ENCODE assay signal across 8 mouse cellular contexts in the genomic region with DNA sequence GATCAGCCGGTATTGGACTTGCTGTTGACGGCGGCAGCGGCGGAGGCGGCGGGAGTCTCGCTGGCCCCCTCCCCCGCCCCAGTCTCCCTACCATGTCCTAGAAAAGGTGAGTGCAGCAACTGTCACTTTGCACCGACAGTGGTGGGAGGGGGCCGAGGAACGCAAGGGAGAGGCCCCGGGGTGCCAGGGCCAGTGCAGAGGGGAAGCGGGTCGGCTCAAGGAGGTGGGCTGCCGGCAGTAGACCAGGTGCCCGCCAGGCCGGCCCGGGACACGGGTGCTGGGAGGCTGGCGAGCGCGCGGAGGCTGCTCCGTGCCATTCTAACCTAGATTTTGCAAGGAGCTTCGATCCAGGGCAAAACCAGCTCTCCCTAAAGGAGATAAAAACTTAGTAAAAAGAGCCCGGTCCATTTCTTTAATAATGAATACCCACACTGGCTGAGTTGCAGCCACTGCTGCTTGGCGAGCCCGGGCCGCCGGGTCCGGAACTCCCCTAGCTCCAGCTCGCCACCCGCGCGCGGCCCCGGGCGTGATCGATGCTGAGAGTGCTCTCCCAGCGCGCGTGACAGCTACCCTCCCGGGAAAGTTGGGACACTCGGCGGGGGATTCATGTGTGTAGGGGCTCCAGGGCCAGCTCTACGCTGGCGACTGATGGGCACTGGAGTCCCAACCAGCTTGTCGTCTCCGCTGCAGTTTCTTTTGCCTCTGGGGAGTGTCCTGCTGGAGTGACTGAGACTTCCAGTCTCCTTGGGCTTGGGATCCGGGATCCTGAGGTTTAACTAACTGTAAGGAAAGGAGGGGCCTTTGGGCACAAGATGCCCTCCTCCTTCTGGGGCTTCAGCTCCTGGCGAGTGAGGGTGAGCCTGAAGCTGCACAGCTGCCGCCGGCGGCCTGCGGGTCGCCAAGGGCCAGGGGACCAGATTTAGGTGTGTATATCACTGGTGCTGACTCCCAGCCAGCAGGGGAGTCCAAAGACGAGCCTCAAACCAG. TPM values are rescaled to one million over a fixed set of nuclear protein-coding genes. Genes with fewer than 3 reads are reported as not detected.
DNase-seq lines count a peak whose midpoint lies in the region; ATAC-seq lines count a peak whose summit lies in the region.

No protein-coding gene starts in this region.

- H3K36me3 ChIP-seq in forebrain, embryonic 13.5 days (ENCODE audit: poor library complexity, severe bottlenecking), result no peaks in the 10 kb centered on the region
- H3K36me3 ChIP-seq in liver, embryonic 15.5 days (replicated peaks), result no peaks in the 10 kb centered on the region

- intact Hi-C loops in heart, postnatal 10 days (cut with DNase I), result loop anchor here (2.0 to 10.0 kb wide), 2 partner anchors 72 to 324 kb away; no protein-coding TSS in a partner anchor

- WGBS in forebrain, embryonic 13.5 days, result under 1% methylated on average over 58 of the region's 58 CpGs
- under 1% methylated on average over 58 of the region's 58 CpGs for WGBS in liver, embryonic 15.5 days (ENCODE audit: insufficient replicate concordance)

- peak overlapping the region; percentile 68 for H3K9ac ChIP-seq in forebrain, embryonic 13.5 days
- H3K9ac ChIP-seq in liver, embryonic 15.5 days, result no peak overlapping the region

- peaks cover 27% of the 10 kb centered on the region for H3K4me1 ChIP-seq in forebrain, embryonic 13.5 days
- 0 out of 2 replicates have a peak, but pooled peaks cover 3% of the 10 kb centered on the region for H3K4me1 ChIP-seq in liver, embryonic 15.5 days (replicated peaks)

- H3K4me2 ChIP-seq in forebrain, embryonic 13.5 days, result peak overlapping the region; percentile 100
- peak overlapping the region; percentile 74 for H3K4me2 ChIP-seq in liver, embryonic 15.5 days

- peak; percentile 32 for DNase-seq in ES-CJ7 (ENCODE audit: low read depth, low spot score)
- DNase-seq in brain, adult 2 months (ENCODE audit: low read depth, low spot score), result peak; percentile 62
- DNase-seq in heart, postnatal 10 days, result peak; percentile 64 to 71
- peak; percentile 31 to 77 for DNase-seq in kidney, postnatal 36 days
- DNase-seq in retina, adult 2 months (ENCODE audit: low read depth, low spot score), result peak; percentile 33

- no peak overlapping the region for H3K27ac ChIP-seq in forebrain, embryonic 13.5 days
- no peak overlapping the region for H3K27ac ChIP-seq in liver, embryonic 15.5 days (replicated peaks)

- H3K4me3 ChIP-seq in forebrain, embryonic 13.5 days, result peak overlapping the region; percentile 72
- H3K4me3 ChIP-seq in liver, embryonic 15.5 days (replicated peaks), result peak overlapping the region; percentile 61

- no peaks in the 10 kb centered on the region for H3K9me3 ChIP-seq in forebrain, embryonic 13.5 days (replicated peaks)
- H3K9me3 ChIP-seq in liver, embryonic 15.5 days (replicated peaks), result no peaks in the 10 kb centered on the region

- peaks cover 61% of the 10 kb centered on the region for H3K27me3 ChIP-seq in forebrain, embryonic 13.5 days
- H3K27me3 ChIP-seq in liver, embryonic 15.5 days, result peaks cover 57% of the 10 kb centered on the region

- no peak for ATAC-seq in forebrain, embryonic 13.5 days
- no peak for ATAC-seq in liver, embryonic 15.5 days (ENCODE audit: insufficient read depth)
- no peak for ATAC-seq in erythroid progenitor cell, adult 5-6 weeks (replicated peaks; ENCODE audit: low FRiP score, poor library complexity, severe bottlenecking)

RNA-seq across cellular contexts. Expression of gene Nr3c2, which starts 1.2 kb away (rescaled TPM):
- 0.90 and 1.2 TPM in 2 replicates for polyA plus RNA-seq in forebrain, embryonic 13.5 days (2015; fragmentation: Nextera tagmentation; extraction: Ambion mirVana)
- 10 to 100 TPM in 1 of 2 experiments, 1 to 10 TPM in 1; 8.6 to 12.7 TPM for total RNA-seq in heart, postnatal 10 days (2021)
- 1.9 and 2.4 TPM in 2 replicates for polyA plus RNA-seq in liver, embryonic 15.5 days (2015; fragmentation: Nextera tagmentation; extraction: Ambion mirVana)
- not detected in 2 replicates for total RNA-seq in erythroid progenitor cell, adult 5-6 weeks (2015; ENCODE audit: low replicate concordance)
- total RNA-seq in erythroid progenitor cell, adult 5-6 weeks (2017; ENCODE audit: low replicate concordance), result not detected in 2 replicates

Comparison
In these comparisons a context has a peak if more than half of its experiments do, and no peak if none do; other contexts are left out.
1. RNA of gene Nr3c2, which starts 1.2 kb away (total RNA-seq): 8.6 to 12.7 TPM in heart, postnatal 10 days; not detected in erythroid progenitor cell, adult 5-6 weeks; every median in the first group is over 4 times any median in the second.
2. Peak in every context shown above with its lines, with median percentiles within 50 percentile points of each other: DNase-seq.